Mouse (Mus musculus) kidney, embryonic 15.5 days (tissue): ENCODE measurements around the gene Rrp7a. TPM values are rescaled to one million over a fixed set of nuclear protein-coding genes. Genes with fewer than 3 reads are reported as not detected.
A peak's percentile ranks its signal among the peaks of the same experiment; 100 is the strongest.

Experiments
- ATAC-seq: fragments of 200-750 bp; cut with Nextera tagmentation; replicated peaks from 2 replicates; pipeline ENCODE4 v1.8.0; 2017; ENCODE audit warnings: moderate TSS enrichment; ENCODE audit not compliant: low FRiP score
- H3K27ac ChIP-seq: fragments of 300-500 bp; sonication (generic); 2 replicates; pipeline ENCODE4 v1.5.1; 2015; ENCODE audit warnings: mild to moderate bottlenecking, inconsistent platforms
- H3K27me3 ChIP-seq: fragments of 300-500 bp; sonication (generic); 2 replicates; pipeline ENCODE4 v1.6.1; 2015; ENCODE audit warnings: inconsistent platforms
- H3K36me3 ChIP-seq: fragments of 300-500 bp; sonication (generic); 2 replicates; pipeline ENCODE4 v1.6.1; 2015; ENCODE audit warnings: inconsistent platforms
- H3K4me1 ChIP-seq: fragments of 300-500 bp; sonication (generic); 2 replicates; pipeline ENCODE4 v1.6.1; 2015; ENCODE audit warnings: inconsistent platforms
- H3K4me2 ChIP-seq: fragments of 300-500 bp; sonication (generic); 2 replicates; pipeline ENCODE4 v1.6.1; 2015; ENCODE audit warnings: moderate library complexity, mild to moderate bottlenecking, inconsistent platforms
- H3K4me3 ChIP-seq: fragments of 300-500 bp; sonication (generic); replicated peaks from 2 replicates; pipeline ENCODE4 v1.5.1; 2015; ENCODE audit warnings: mild to moderate bottlenecking, inconsistent platforms
- H3K9ac ChIP-seq: fragments of 300-500 bp; sonication (generic); 2 replicates; pipeline ENCODE4 v1.6.1; 2015; ENCODE audit warnings: mild to moderate bottlenecking, inconsistent platforms
- H3K9me3 ChIP-seq: fragments of 300-500 bp; sonication (generic); replicated peaks from 2 replicates; pipeline ENCODE4 v1.6.1; 2016; ENCODE audit warnings: inconsistent platforms
- WGBS: fragments of 180-500 bp; shearing (Covaris S2); methylation state at CpG from one replicate; pipeline ENCODE4 v1.1.7; 2015; ENCODE audit warnings: mixed read lengths; 5-methylcytosine and 5-hydroxymethylcytosine counted together
- polyA plus RNA-seq: library from polyadenylated mRNA; unstranded; fragments of >200 nt; fragmentation: Nextera tagmentation; extraction: Ambion mirVana; gene quantifications from 2 replicates; pipeline ENCODE4 v1.2.1, GENCODE M21; 2015

Rrp7a gene
- polyA plus RNA-seq, 1 experiment from 2014 or later, result 74.3 TPM

DNA sequence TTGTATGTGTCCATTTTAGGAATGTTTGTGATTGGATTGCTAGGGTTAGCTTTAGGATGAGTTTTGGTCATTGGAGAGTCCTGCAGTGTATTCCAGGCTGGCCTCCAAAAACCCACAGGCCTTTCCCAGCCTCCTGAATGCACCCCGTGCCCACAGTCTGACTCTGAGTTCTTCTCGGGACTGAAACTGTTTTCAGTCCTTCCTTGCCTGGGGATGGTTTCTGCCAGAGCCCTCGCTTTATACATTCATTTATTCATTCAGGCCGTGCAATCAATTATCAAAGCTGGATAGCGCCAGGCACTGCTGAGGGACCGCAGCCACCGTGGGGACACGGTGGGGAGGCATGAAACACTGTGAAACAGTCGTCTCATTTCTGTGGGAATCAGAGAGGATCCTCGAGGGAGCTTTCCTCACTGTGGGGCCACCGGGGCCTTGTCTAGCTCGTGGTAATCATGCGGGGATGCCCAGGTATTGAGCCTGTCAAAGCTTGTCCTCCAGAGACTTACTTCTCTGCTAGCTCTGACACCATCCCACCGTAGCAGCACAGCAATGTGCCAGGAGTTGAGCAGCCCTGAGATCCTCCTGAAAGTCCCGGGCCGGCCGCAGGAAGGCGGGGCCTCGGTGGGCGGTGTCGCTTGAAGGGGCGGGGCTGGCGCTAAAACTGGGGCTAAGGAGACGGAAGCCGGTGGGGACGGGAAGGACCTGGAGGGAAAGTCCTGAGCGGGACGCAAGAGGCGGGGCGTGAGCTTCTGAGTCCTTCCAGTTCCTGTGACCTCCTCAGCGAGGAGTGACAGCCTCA, 22.9 kb downstream of the Rrp7a start:
- peaks cover 24% of the 10 kb centered on the region for H3K4me1 ChIP-seq
- ATAC-seq, result peak; percentile 93
- H3K4me2 ChIP-seq, result peak overlapping the region; percentile 86
- no peaks in the 10 kb centered on the region for H3K9me3 ChIP-seq
- peak overlapping the region; percentile 62 for H3K4me3 ChIP-seq
- 2% methylated on average over 31 of the region's 31 CpGs for WGBS
- H3K36me3 ChIP-seq, result no peaks in the 10 kb centered on the region
- peak overlapping the region; percentile 65 for H3K27ac ChIP-seq
- peak overlapping the region; percentile 75 for H3K9ac ChIP-seq
- peaks cover 13% of the 10 kb centered on the region; the same call in 1 of the 2 replicates for H3K27me3 ChIP-seq

DNA sequence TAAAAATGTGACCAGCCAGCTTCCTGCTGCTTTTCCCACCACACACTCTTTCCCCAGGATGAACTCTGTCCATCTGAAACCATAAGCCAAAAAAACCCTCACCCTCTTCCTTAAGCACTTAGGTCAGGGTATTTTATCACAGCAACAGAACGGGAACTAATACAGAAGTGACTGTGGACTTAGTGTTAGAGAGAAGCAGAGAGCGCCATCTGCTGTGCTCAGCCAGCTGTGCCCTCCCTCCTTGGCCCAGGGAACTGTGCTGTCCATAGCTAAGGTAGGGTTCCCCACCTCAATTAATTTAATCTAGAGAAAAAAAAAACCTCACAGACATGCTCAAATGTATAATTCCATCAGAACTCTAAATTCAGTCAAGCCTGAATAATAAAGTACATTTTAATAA, 26.7 kb downstream of the Rrp7a start:
- Histone ChIP-seq H3K4me2 (no peak overlapping the region), H3K9ac (no peak overlapping the region), H3K4me1 (peaks cover 15% of the 10 kb centered on the region), H3K9me3 (no peaks in the 10 kb centered on the region), H3K4me3 (no peak overlapping the region), H3K36me3 (no peaks in the 10 kb centered on the region), H3K27ac (no peak overlapping the region), H3K27me3 (peaks cover 13% of the 10 kb centered on the region; the same call in 1 of the 2 replicates)
- WGBS, result 51% methylated on average over 2 of the region's 2 CpGs
- ATAC-seq, result no peak

DNA sequence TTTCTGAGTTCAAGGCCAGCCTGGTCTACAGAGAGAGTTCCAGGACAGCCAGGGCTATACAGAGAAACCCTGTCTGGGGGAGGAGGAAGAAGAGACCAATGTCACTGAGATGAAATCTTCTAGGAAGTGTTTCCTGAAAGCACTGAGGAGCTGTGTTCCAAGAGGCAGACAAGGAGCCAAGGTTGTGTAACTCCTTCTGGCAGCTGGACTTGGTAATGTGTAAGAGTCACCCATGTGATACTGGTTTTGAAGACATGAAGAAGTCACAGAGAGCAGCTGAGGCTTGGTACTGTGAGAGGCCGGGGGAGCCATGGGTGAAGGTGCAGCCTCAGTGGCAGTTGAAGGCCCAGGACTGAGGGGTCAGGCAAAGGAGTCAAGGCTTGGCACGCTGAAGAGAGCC, 28.9 kb downstream of the Rrp7a start:
- peaks cover 8% of the 10 kb centered on the region for H3K4me1 ChIP-seq
- H3K9me3 ChIP-seq, result no peaks in the 10 kb centered on the region
- peaks cover 23% of the 10 kb centered on the region for H3K27me3 ChIP-seq
- H3K4me3 ChIP-seq, result no peak overlapping the region
- H3K36me3 ChIP-seq, result no peaks in the 10 kb centered on the region
- ATAC-seq, result no peak
- H3K9ac ChIP-seq, result no peak overlapping the region
- no peak overlapping the region for H3K4me2 ChIP-seq
- no peak overlapping the region for H3K27ac ChIP-seq
- 81% methylated on average over 2 of the region's 2 CpGs for WGBS

DNA sequence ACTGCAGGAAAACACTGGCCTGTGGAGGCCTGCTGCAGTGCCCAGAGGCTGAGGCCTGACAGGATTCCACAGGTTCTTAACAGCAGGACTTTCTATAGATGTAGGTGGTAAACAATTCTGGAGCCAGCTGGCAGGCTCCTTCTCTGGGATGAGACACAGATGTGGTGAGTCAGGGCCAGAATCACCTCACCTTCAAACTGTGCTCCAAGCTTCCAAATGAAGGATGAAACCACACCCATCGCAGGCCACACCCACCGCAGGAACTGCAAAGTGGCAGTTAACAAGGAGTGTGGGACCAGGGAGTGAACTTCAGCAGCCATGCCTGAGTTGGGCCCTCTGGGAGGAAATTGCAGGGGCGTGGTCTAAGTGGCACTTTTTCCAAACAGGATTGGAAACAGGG, 31.7 kb downstream of the Rrp7a start:
- H3K27ac ChIP-seq, result no peak overlapping the region
- H3K9ac ChIP-seq, result no peak overlapping the region
- no peaks in the 10 kb centered on the region for H3K36me3 ChIP-seq
- no peak overlapping the region for H3K4me2 ChIP-seq
- H3K27me3 ChIP-seq, result peaks cover 25% of the 10 kb centered on the region
- ATAC-seq, result no peak
- H3K4me3 ChIP-seq, result no peak overlapping the region
- H3K9me3 ChIP-seq, result no peaks in the 10 kb centered on the region
- WGBS, result 42% methylated on average over 3 of the region's 3 CpGs
- peaks cover 18% of the 10 kb centered on the region for H3K4me1 ChIP-seq

DNA sequence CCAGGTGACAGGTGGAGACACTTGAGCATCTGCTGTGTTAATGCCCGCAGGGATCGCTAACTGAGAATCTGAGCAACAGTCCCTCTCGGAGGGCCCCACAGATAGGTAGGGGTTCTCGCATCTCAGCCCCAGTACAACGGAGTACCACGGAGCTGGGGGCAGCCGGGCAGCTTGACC, 33.3 kb downstream of the Rrp7a start, which contains the start of gene Serhl:
Gene Serhl, plus strand, starts transcription at position 78 of the 177 bp plus-strand sequence.
- H3K9me3 ChIP-seq, result no peaks in the 10 kb centered on the region
- peaks cover 19% of the 10 kb centered on the region for H3K4me1 ChIP-seq
- no peak within 1 kb of the TSS for H3K4me3 ChIP-seq
- peak within 1 kb of the TSS; percentile 29 for H3K4me2 ChIP-seq
- H3K27ac ChIP-seq, result no peak within 1 kb of the TSS
- H3K36me3 ChIP-seq, result no peaks in the 10 kb centered on the region
- H3K27me3 ChIP-seq, result peaks cover 25% of the 10 kb centered on the region
- 10% methylated on average over 7 of the region's 7 CpGs for WGBS
- H3K9ac ChIP-seq, result 0 out of 2 replicates have a peak within 1 kb of the TSS, but pooled peaks have one; percentile 12
- no peak for ATAC-seq

DNA sequence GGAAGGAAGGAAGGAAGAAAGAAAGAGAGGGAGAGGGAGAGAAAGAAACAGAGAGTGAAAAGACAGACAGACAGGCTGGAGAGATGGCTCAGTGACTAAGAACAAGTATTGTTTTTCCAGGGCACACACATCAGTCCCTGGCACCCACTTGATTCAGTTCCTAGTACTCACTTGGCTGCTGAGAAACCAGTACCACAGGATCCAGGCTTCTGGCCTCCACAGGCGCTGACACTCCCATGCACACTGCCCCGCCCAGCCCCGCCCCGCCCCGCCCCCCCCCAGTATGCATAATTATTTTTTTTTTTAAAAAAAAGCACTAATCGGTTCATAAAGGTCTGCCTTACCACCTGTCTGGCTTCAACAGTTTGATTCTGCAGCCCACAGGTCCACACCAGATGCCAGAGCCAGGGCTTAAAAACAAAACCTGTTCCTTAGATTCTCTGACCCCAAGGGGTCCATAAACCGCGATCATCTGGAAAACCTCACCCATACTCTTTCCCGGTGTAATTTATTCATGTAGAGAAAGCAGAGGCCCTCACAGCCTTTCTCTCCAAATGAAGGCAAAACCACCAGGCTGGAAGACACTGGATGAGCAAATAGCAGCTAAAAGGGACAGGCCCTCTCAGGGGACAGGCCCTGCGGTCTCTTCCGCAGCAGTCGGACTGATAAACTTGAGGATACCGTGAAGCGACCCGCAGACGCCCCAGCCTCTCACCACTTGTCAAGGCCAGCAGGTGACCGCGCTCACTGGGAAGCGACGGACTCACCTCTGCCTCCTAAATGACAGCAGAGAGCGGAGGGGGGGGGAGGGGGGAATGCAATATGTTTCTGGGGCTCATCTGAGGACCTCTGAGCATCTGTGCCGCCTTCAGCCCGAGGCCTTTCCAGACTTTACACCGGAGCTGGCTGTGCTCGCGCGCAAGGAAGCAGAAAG, 33.8 kb downstream of the Rrp7a start:
- ATAC-seq, result no peak
- peaks cover 24% of the 10 kb centered on the region for H3K4me1 ChIP-seq
- H3K4me3 ChIP-seq, result no peak overlapping the region
- no peak overlapping the region for H3K27ac ChIP-seq
- WGBS, result 8% methylated on average over 27 of the region's 27 CpGs
- peak overlapping the region; percentile 29 for H3K4me2 ChIP-seq
- 0 out of 2 replicates have a peak overlapping the region, but pooled peaks have one; percentile 12 for H3K9ac ChIP-seq
- H3K36me3 ChIP-seq, result no peaks in the 10 kb centered on the region
- H3K27me3 ChIP-seq, result peaks cover 25% of the 10 kb centered on the region
- H3K9me3 ChIP-seq, result no peaks in the 10 kb centered on the region

DNA sequence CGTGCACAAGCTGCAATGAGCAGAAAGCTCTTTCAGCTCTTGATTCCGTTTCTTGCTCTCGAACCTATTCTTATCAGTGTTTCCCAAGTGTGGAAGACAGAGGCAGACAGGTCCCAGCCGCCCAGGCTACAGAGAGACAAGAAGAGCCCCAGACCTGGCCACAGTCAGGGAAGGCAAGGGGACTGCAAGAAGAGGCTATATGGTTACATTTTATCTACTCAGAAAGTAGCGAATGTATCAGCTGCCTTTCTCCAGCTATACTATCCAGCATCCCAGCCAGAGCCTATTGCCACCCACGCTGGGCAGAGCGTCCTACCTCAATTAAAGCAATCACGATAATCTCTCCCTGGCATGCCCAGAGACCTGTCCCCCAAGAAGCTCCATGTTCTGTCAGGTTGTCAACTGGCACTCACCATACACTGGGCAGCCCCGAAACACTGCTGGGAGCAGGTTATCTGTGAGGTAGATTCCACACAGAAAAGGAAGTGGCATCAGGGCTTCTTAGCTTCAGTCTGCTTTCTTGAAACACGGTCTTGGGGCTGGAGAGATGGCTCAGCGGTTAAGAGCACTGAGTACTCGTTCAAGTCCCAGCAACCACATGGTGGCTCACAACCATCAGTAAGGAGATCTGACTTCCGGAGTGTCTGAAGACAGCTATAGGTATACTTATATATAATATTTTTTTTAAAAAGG, 35.8 kb downstream of the Rrp7a start:
- 85% methylated on average over 13 of the region's 13 CpGs for WGBS
- Histone ChIP-seq H3K9me3 (no peaks in the 10 kb centered on the region), H3K9ac (no peak overlapping the region), H3K4me1 (peaks cover 27% of the 10 kb centered on the region), H3K4me3 (no peak overlapping the region), H3K27ac (no peak overlapping the region), H3K27me3 (peaks cover 25% of the 10 kb centered on the region), H3K36me3 (no peaks in the 10 kb centered on the region), H3K4me2 (no peak overlapping the region)
- ATAC-seq, result no peak

DNA sequence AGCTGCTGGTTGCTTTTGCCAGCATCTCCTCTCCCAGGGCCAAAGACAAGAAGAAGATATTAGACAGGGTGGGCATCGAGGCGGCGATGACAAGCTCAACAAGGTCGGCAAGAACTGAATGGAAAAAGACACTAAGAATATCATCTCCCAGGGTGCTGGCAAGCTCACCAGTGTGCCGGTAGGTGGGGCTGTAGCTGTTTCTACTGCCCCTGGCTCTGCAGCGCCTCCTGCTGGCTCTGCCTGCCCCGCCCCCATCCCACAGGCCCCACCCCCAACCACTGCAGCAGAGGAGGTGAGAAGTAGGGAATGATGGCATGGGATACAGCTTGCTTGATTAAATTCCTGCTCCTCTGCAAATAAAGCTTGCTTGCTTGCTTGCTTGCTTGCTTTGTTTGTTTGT, 36.7 kb downstream of the Rrp7a start:
- Histone ChIP-seq H3K27me3 (peaks cover 25% of the 10 kb centered on the region), H3K36me3 (no peaks in the 10 kb centered on the region), H3K9ac (no peak overlapping the region), H3K9me3 (no peaks in the 10 kb centered on the region), H3K27ac (no peak overlapping the region), H3K4me3 (no peak overlapping the region), H3K4me2 (no peak overlapping the region), H3K4me1 (peaks cover 27% of the 10 kb centered on the region)
- no peak for ATAC-seq
- 37% methylated on average over 7 of the region's 7 CpGs for WGBS

DNA sequence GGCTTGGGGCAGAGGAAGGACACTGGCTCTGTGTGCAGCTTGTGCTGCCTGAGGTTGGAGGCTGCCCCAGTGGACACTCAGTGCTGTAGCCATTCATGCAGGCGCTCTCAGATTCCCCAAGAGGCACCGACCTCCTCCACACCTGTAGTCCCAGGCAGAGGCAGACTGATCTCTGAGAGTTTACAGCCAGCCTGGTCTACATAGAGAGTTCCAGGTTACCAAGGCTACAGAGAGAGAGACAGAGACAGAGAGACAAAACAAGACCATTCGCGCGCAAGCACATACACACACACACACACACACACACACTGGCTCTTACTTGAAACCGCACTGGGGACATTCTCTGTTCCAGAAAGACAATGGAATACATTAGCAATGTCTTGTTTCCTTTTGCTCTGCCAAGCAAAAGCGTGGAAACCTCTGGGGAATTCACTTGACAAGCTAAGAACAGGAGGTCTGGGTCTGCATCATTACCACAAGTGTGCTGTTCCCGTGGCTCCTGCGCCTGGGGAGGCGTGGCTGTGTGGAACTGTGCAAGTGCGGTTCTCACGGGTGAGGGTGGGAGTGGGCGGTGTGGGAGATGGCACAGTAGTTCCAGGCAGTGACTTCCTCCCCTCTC, 38.5 kb downstream of the Rrp7a start:
- no peaks in the 10 kb centered on the region for H3K36me3 ChIP-seq
- no peak overlapping the region for H3K27ac ChIP-seq
- H3K4me3 ChIP-seq, result no peak overlapping the region
- peaks cover 17% of the 10 kb centered on the region for H3K27me3 ChIP-seq
- no peak for ATAC-seq
- 59% methylated on average over 13 of the region's 13 CpGs for WGBS
- peaks cover 23% of the 10 kb centered on the region for H3K4me1 ChIP-seq
- no peak overlapping the region for H3K4me2 ChIP-seq
- H3K9ac ChIP-seq, result no peak overlapping the region
- no peaks in the 10 kb centered on the region for H3K9me3 ChIP-seq

DNA sequence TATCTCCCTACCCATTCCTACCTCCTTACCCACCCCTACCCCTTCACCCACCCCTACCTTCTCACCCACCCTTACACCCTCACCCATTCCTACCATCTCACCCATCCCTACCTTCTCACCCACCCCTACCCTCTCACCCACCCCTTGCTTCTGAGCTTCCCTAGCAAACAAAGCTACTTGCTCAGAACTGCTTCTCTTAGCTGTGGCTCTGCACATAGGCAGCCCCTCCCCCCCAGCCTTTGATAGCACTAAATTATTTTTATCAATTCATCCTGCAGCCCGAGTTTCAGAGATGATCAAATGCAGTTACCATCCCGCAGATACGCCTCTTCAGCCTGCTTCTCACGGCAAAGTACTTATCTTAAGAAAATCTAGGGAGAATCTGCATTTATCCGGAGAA, 39.1 kb downstream of the Rrp7a start:
- Histone ChIP-seq H3K4me3 (no peak overlapping the region), H3K9me3 (no peaks in the 10 kb centered on the region), H3K27ac (no peak overlapping the region), H3K4me1 (peaks cover 17% of the 10 kb centered on the region), H3K4me2 (no peak overlapping the region), H3K9ac (no peak overlapping the region), H3K36me3 (no peaks in the 10 kb centered on the region), H3K27me3 (peaks cover 12% of the 10 kb centered on the region; the same call in 1 of the 2 replicates)
- no peak for ATAC-seq
- WGBS, result 71% methylated on average over 5 of the region's 5 CpGs

DNA sequence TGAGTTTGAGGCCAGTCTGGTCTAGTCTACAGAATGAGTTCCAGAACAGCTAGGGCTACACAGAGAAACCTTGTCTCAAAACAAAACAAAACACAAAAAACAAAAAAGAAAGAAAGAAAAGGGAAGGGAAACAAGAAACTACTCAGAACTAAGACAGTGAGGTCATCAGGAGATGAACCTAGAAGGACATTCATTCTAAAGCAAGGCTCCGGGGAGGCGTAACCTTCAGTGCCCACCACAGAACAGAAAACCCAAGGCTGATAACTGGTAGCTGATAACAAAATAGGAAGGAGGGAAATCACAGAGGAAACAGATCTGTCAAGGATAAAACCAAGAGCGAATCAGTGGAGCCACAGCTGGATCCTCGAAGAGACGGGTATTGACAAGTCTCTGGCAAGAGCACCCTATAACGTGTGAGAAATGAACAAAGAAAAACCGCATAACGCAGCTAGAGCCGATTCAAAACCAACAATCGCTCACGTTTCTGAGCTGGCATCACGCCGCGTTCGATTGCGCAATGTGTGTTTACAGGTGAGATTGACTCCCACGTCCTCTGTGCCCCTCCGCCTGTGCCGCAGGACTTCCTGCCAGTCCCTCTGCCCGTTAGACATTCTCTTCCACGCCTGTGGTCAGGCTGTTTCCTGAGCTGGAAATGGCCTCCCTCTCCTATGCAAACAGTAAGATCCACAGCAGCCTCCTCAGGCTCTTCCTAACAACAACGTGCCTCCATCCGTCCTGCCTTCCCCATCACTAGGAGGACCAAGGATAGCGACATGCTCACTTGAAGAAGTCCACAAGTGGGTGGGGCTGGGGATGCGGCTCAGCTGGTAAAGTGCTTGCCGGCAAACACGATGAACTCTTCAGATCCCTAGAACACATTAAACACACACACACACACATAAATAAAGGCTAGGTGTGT, 46.7 kb downstream of the Rrp7a start:
- Histone ChIP-seq H3K36me3 (no peaks in the 10 kb centered on the region), H3K9me3 (no peaks in the 10 kb centered on the region; the same call in 1 of the 2 replicates), H3K27ac (no peak overlapping the region), H3K4me2 (no peak overlapping the region), H3K4me1 (no peaks in the 10 kb centered on the region), H3K27me3 (0 out of 2 replicates have a peak, but pooled peaks cover 5% of the 10 kb centered on the region), H3K9ac (no peak overlapping the region), H3K4me3 (no peak overlapping the region)
- no peak for ATAC-seq
- WGBS, result 62% methylated on average over 27 of the region's 27 CpGs
